Mouse (Mus musculus) inflammation-experienced regulatory T-cells, adult 6 months (primary cell): ENCODE results near the gene Fcgrt. TPM values are rescaled to one million over a fixed set of nuclear protein-coding genes. Genes with fewer than 3 reads are reported as not detected.

ENCODE experiments used
- ATAC-seq: one replicate; pipeline ENCODE4 v1.8.0; 2017
- polyA plus RNA-seq, 3 experiments: library from polyadenylated mRNA; unstranded; fragments of 100-300 nt; shearing (Covaris generic); gene quantifications; one replicate each; pipeline ENCODE4 v1.2.1; 2017

Fcgrt gene
- polyA plus RNA-seq, 3 experiments from 2014 or later: 0.81 to 3.0 (median 1.8) TPM

- peak; percentile 76 for ATAC-seq
These were observed 21.0 kb downstream of the Fcgrt start for GRCm38 (mm10) chr7:45082401-45083299.

DNA sequence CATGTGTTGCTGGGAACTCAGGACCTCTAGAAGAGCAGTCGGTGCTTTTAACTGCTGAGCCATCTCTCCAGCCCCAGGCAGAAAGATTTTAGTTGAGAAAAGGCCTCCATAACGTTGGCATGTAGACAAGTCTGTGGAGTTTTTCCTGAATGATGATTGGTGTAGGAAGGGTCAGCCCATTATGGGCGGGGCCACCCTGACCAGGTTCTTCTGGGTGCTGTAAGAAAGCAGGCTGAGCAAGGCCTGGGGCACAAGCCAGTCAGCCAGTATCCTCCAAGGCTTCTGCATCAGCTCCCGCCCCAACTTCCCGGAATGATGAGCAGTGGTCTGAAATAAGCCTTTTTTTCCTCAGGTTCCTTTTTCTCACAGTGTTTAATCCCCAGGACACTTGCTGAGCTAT is 22.6 kb downstream of the Fcgrt start:
- ATAC-seq: no peak

- ATAC-seq: peak; percentile 48
These were observed 23.8 kb downstream of the Fcgrt start for GRCm38 (mm10) chr7:45079856-45080255.

DNA sequence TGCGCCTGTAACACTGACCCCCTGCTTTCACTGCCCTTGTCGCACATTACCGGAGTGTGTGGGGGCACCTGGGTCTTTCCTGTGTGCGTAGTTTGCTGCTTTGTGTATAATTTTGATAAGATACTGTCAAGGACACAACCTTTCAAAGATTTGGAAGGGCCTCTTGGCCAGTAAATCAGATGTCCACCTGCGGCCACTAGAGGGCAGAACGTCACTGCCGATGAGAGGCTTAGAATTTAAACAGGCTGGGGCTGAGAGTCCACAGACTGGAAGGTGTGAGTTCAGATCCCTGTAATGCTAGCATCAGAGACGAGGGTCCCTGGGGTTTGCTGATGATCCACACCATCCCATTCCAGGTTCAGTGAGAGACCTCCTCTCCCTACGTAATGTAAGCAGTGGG is 25.1 kb downstream of the Fcgrt start:
- no peak for ATAC-seq

DNA sequence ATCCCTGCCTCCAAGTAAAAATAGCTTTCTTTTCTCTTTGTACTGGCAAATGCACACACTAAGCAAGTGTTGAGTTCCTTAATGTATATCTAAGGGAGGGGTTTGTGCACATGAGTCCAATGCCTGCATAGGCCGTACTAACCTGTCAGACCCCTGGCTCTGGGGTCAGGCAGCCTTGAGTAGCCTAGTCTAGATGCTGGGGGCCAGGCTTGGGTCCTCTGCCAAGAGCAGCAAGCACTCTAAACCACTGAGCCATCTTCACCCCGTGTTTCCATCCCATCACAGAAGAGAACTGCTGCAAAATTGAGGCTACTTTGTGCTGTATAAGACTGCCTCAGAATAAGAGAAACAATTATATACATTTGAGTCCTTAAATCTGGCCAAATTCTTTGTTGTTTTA is 25.8 kb downstream of the Fcgrt start:
- ATAC-seq: no peak

DNA sequence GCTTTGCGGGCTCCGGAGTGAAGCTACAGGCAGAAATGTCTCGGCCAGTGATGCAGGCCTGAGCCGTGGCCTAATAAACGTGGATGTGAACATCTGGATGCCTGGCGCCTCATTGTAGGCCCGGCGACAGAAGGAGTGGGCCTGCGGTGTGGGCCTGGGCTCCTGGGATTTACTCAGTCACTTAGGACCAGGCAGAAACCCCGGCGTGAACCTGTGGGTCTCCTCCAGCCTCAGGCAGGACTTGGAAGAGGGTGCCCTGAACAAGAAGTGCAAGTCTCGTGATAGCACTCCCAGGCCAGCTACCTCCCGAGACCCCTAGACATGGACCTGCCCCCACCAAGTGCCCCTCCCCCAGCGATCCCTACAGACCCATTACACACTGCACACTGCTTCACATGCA is 26.3 kb downstream of the Fcgrt start:
- ATAC-seq: no peak

GRCm38 (mm10) chr7:45076501-45076900 is 27.1 kb downstream of the Fcgrt start:
- ATAC-seq: no peak

DNA sequence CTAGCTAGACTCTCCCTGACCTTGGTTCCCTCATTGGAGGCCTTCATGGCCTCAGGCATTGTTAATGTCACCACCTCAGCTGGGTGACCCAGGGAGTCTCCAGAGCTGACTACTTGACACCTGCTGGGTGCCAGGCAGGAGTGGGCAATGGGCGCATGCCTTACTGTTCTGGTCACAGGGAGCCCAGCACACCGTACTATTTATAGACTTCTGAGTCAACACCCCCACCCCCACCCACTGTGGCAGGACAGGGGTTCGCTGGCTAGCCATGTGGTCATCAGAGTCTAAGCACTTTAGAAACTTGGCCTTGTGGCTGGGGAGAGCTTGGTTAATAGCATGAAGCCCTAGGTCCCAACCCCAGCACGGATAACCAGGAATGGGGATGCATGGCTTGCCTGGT is 28.2 kb downstream of the Fcgrt start:
- ATAC-seq: no peak

GRCm38 (mm10) chr7:45073949-45074348 is 29.7 kb downstream of the Fcgrt start:
- ATAC-seq: no peak

DNA sequence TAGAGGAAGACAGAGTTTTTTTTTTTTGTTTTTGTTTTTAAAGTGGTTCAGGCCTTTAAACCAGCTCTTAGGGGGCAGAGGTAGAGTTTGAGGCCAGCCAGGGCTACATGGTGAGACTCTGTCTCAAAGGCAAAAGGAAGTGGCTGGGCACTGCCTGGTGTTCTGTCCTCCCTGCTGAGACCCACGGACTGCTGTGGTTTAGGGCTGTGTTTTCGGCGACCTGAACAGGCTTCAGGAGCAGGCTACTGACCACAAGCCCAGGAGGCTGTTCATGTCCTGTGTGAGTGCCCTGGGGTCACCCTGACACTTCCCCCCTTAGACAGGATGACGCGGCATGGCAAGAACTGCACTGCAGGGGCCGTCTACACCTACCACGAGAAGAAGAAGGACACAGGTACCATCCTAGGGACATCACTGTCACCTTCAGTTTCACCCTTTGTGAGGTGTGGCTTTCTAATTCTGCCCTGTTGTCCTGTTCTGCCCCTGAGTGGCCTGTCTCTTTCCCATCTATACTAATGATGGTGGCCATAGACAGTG is 30.4 kb downstream of the Fcgrt start:
- no peak for ATAC-seq

- no peak for ATAC-seq
These were observed 31.4 kb downstream of the Fcgrt start for GRCm38 (mm10) chr7:45072230-45072629.

DNA sequence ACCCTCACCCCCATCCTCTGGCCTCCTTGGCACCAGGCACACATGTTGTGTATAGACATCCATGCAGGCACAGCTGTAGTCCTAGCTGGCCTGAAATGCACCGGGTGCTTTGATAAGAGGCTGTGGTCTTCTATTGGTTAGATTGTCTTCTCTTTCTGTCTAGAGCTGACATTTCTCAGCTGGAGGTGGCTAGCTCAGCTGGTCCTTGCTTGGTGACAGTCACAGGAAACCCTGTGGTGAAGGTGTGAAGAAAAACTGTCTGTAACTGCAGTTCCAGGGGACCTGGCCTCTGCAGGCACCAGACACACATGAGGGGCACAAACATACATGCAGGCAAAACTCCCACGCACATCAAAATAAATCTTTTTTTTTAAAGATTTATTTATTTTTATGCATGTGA is 34.0 kb downstream of the Fcgrt start:
- ATAC-seq: peak; percentile 92

DNA sequence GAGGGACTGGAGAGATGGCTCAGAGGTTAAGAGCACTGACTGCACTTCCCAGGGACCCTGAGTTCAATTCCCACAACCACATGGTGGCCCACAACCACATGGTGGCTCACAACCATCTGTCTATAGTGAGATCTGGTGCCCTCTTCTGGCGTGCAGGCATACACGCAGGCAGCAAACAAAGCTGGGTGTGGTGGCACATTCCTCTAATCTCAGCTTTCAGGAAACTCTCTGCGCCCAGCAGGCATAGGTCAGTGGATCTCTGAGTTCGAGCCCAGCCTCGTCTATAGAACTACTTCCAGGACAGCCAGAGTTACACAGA is 35.7 kb downstream of the Fcgrt start:
- ATAC-seq: peak; percentile 39

GRCm38 (mm10) chr7:45067190-45067999 is 36.3 kb downstream of the Fcgrt start:
- no peak for ATAC-seq

- ATAC-seq: peak; percentile 97
These were observed 41.3 kb downstream of the Fcgrt start, which contains the start of the genes Nosip and Prrg2 for GRCm38 (mm10) chr7:45062239-45062835. Gene Nosip (plus strand): TSS chr7:45062429. Gene Prrg2 (minus strand): TSS chr7:45062677.

GRCm38 (mm10) chr7:45061532-45062075 is 42.0 kb downstream of the Fcgrt start:
- ATAC-seq: no peak

GRCm38 (mm10) chr7:45060632-45061122 is 43.0 kb downstream of the Fcgrt start:
- ATAC-seq: no peak

DNA sequence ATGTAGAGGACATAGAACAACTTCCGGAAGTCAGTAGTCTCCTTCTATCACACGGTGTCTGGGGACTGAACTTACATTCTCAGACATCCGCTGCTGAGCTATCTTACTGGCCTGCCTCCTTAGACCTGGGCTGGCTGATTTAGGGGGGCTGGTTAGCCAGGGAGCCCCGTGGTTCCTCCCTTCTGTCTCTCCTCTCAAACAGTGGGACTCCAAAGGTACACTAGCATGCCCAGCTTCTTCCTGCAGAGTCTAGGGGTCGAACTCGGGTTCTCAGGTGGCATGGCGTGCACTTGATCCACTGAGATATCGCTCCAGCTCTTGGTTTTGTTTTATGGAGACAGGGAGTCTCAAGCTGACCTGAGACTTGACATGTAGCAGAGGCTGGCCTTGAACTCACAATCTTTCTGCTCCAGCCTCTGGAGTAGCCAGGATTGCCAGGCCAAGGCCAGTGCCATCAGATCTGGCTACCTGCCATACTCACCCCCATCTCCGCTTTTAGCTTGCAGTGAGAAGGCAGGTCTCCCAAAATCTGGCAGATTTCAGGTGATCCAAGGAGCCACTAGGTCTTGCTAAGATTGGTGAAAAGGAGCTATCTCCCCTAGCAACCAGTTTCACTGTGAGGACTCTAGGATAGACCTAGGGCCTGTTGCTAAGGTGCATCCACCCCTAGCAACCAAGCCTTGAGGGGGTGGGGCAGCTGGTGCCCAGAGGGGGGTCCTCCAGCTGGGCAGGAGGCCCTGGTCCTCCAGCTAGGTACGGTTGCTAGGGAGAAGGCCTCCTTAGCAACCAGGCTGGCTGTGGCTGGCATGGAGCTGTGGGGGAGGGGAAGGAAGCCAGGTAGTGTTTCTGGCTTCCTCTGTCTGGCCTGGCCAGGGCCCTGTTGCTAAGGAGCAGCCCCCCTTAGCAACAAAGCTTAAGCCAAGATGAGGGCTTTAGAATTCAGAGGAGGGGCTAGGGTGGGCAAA is 44.8 kb downstream of the Fcgrt start:
- no peak for ATAC-seq

DNA sequence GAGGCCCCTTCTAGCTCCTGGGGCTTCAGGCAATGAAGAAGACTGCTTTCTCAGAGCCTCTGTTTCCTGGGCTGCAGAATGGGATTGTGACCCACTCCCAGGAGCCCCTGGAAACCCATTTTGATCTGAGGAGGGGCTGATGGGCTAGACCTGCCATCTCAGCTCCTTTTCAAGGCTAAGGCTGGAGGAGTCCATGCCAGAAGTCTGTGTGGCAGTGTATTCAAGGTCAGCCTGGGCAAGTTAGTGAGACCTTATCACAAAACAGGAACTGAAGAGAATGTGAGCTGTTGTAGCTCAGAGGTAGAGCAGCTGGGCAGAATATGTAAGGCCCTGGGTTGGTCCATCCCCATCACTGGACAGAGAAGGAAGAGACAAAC is 46.7 kb downstream of the Fcgrt start:
- ATAC-seq: no peak

GRCm38 (mm10) chr7:45056329-45056971 is 47.2 kb downstream of the Fcgrt start:
- no peak for ATAC-seq
